ENCODE assay signal across 8 mouse cellular contexts in genomic region chr16:30475633-30476461, GRCm38 (mm10).
DNase-seq lines count a peak whose midpoint lies in the region; ATAC-seq and TF ChIP-seq lines count a peak whose summit lies in the region.

No protein-coding gene starts in this region.

- H3K4me1 ChIP-seq in lung, adult 2 months (ENCODE audit: control insufficient read depth, insufficient read depth, low read length), result peaks cover 2% of the 10 kb centered on the region; the same call in 1 of the 2 replicates
- 0 out of 2 replicates have a peak, but pooled peaks cover 6% of the 10 kb centered on the region for H3K4me1 ChIP-seq in hindbrain, embryonic 15.5 days (replicated peaks)
- H3K4me1 ChIP-seq in midbrain, embryonic 16.5 days (ENCODE audit: control insufficient read depth, insufficient read depth, low read length), result peaks cover 8% of the 10 kb centered on the region
- H3K4me1 ChIP-seq in liver, embryonic 11.5 days (replicated peaks; ENCODE audit: control insufficient read depth, insufficient read depth, low read length), result no peaks in the 10 kb centered on the region

- H3K27me3 ChIP-seq in hindbrain, embryonic 15.5 days, result no peaks in the 10 kb centered on the region
- H3K27me3 ChIP-seq in midbrain, embryonic 16.5 days (ENCODE audit: control insufficient read depth, insufficient read depth, low read depth, low read length), result no peaks in the 10 kb centered on the region
- H3K27me3 ChIP-seq in liver, embryonic 11.5 days (replicated peaks; ENCODE audit: control insufficient read depth, insufficient read depth, low read length), result no peaks in the 10 kb centered on the region; the same call in 1 of the 2 replicates

- no peak for TF ChIP-seq CTCF in lung, adult 2 months (IDR thresholded peaks at IDR 0.05; ENCODE audit: insufficient read depth, low read length)

- no peak overlapping the region for H3K4me2 ChIP-seq in hindbrain, embryonic 15.5 days
- H3K4me2 ChIP-seq in midbrain, embryonic 16.5 days (ENCODE audit: low read length), result no peak overlapping the region
- H3K4me2 ChIP-seq in liver, embryonic 11.5 days, result no peak overlapping the region

- DNase-seq in lung, adult 18-20 months, result peak; percentile 39 to 51
- no peak for DNase-seq in lung, adult 2 months
- peak; percentile 98 for DNase-seq in fibroblast of lung, adult 2 months (ENCODE audit: low read depth)
- DNase-seq in spleen, postnatal 4 days (ENCODE audit: low spot score in 2 of 2), result no peak
- no peak for DNase-seq in adrenal gland, postnatal 36 days
- no peak for DNase-seq in liver, embryonic 11.5 days (ENCODE audit: low spot score)

- 41% methylated on average over 10 of the region's 10 CpGs for WGBS in lung, adult 2 months
- 55% methylated on average over 10 of the region's 10 CpGs for WGBS in hindbrain, embryonic 15.5 days
- 35% methylated on average over 10 of the region's 10 CpGs for WGBS in midbrain, embryonic 16.5 days
- WGBS in liver, embryonic 11.5 days, result 69% methylated on average over 10 of the region's 10 CpGs

- no peak for TF ChIP-seq POLR2A in lung, adult 2 months (IDR thresholded peaks at IDR 0.05; ENCODE audit: borderline replicate concordance, extremely low read depth, low read depth, low read length)

- no peak overlapping the region for H3K9ac ChIP-seq in hindbrain, embryonic 15.5 days
- H3K9ac ChIP-seq in midbrain, embryonic 16.5 days (ENCODE audit: low read depth, low read length), result peak overlapping the region; percentile 7; the same call in 1 of the 2 replicates
- H3K9ac ChIP-seq in liver, embryonic 11.5 days (ENCODE audit: low read depth, low read length), result no peak overlapping the region

- 0 out of 2 replicates have a peak, but pooled peaks cover 5% of the 10 kb centered on the region for H3K9me3 ChIP-seq in hindbrain, embryonic 15.5 days
- H3K9me3 ChIP-seq in midbrain, embryonic 16.5 days (replicated peaks; ENCODE audit: control insufficient read depth, low read length, poor library complexity, severe bottlenecking), result peaks cover 8% of the 10 kb centered on the region; the same call in 1 of the 2 replicates
- peaks cover 3% of the 10 kb centered on the region; the same call in 1 of the 2 replicates for H3K9me3 ChIP-seq in liver, embryonic 11.5 days (ENCODE audit: control insufficient read depth, low read length)

- no peak for ATAC-seq in hindbrain, embryonic 15.5 days (ENCODE audit: low FRiP score, low read depth)
- ATAC-seq in midbrain, embryonic 16.5 days, result peak; percentile 76
- ATAC-seq in liver, embryonic 11.5 days (replicated peaks; ENCODE audit: low FRiP score), result no peak

- H3K27ac ChIP-seq in hindbrain, embryonic 15.5 days (replicated peaks), result peak overlapping the region; percentile 12; the same call in 1 of the 2 replicates
- H3K27ac ChIP-seq in midbrain, embryonic 16.5 days (ENCODE audit: low read length), result peak overlapping the region; percentile 50
- no peak overlapping the region for H3K27ac ChIP-seq in liver, embryonic 11.5 days (ENCODE audit: low read depth, low read length)

- H3K4me3 ChIP-seq in lung, adult 2 months (replicated peaks; ENCODE audit: extremely low read depth, low read depth, low read length), result no peak overlapping the region
- no peak overlapping the region for H3K4me3 ChIP-seq in hindbrain, embryonic 15.5 days
- no peak overlapping the region for H3K4me3 ChIP-seq in midbrain, embryonic 16.5 days (ENCODE audit: low read depth, low read length)
- no peak overlapping the region for H3K4me3 ChIP-seq in liver, embryonic 11.5 days (ENCODE audit: low read depth, low read length)

- no peaks in the 10 kb centered on the region for H3K36me3 ChIP-seq in hindbrain, embryonic 15.5 days
- no peaks in the 10 kb centered on the region for H3K36me3 ChIP-seq in midbrain, embryonic 16.5 days (ENCODE audit: control insufficient read depth, insufficient read depth, low read length)
- no peaks in the 10 kb centered on the region for H3K36me3 ChIP-seq in liver, embryonic 11.5 days (ENCODE audit: control insufficient read depth, insufficient read depth, low read length)

Comparison
In these comparisons a context has a peak if more than half of its experiments do, and no peak if none do; other contexts are left out.
1. DNase-seq: peak in lung, adult 18-20 months (2 of 2) and fibroblast of lung, adult 2 months (single experiment); none in lung, adult 2 months (single experiment), spleen, postnatal 4 days (0 of 2), adrenal gland, postnatal 36 days (0 of 2) and liver, embryonic 11.5 days (single experiment).